Mouse (Mus musculus): ENCODE results near the gene Fam189a1.

- no peak for TF ChIP-seq ZNF384 (IDR thresholded peaks at IDR 0.05; ENCODE audit: low read depth, low read length)
- no peak for TF ChIP-seq POLR2A (IDR thresholded peaks at IDR 0.05; ENCODE audit: control insufficient read depth in 1 of 2, insufficient read depth in 1 of 2, low read depth in 1 of 2, low read length in 2 of 2, poor library complexity in 1 of 2)
- no peak for TF ChIP-seq MEF2A (IDR thresholded peaks at IDR 0.05; ENCODE audit: extremely low read depth, insufficient replicate concordance, low read depth, low read length, poor library complexity, severe bottlenecking)
- no peak for TF ChIP-seq CTCF (IDR thresholded peaks at IDR 0.05 in 2 of 3, conservative IDR thresholded peaks at IDR 0.05 in 1 of 3; ENCODE audit: control insufficient read depth in 1 of 3, insufficient read depth in 1 of 3, low read depth in 2 of 3, low read length in 3 of 3, poor library complexity in 1 of 3, severe bottlenecking in 1 of 3)
- TF ChIP-seq USF1 (IDR thresholded peaks at IDR 0.05; ENCODE audit: low read depth, low read length): no peak
Measured at GRCm38 (mm10) chr7:65180694-65181093, 24.3 kb upstream of the Fam189a1 start.
